Mouse (Mus musculus) spleen, postnatal 36 days (tissue): ENCODE results near the gene Zfp775.

Experiments used
- DNase-seq, 2 experiments: peaks; one replicate each; pipeline ENCODE4 v3.0.0; 2022; ENCODE audit warnings: low spot score in 2 of 2, mixed read lengths in 1 of 2

The Zfp775 gene

DNA sequence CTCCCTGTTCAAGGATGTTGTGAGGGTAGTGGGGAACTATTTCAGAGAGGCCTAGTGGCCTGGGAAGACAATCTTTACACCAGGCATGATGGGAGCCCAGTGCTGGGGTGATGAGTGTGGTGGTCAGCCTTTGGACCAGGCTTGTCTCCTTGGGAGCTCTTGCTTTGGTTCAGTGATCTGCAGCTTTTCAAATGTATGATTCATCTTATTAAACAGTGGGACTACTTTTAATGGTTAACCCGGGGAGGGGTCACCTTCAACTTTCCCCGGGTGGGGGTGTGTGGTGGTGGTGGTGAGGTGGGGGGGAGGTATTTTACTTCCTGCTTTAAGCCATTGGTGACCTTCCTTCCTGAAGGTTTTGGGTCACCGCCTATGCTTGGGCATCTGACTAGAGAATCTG is 26.5 kb downstream of the Zfp775 start:
- no peak for DNase-seq

DNA sequence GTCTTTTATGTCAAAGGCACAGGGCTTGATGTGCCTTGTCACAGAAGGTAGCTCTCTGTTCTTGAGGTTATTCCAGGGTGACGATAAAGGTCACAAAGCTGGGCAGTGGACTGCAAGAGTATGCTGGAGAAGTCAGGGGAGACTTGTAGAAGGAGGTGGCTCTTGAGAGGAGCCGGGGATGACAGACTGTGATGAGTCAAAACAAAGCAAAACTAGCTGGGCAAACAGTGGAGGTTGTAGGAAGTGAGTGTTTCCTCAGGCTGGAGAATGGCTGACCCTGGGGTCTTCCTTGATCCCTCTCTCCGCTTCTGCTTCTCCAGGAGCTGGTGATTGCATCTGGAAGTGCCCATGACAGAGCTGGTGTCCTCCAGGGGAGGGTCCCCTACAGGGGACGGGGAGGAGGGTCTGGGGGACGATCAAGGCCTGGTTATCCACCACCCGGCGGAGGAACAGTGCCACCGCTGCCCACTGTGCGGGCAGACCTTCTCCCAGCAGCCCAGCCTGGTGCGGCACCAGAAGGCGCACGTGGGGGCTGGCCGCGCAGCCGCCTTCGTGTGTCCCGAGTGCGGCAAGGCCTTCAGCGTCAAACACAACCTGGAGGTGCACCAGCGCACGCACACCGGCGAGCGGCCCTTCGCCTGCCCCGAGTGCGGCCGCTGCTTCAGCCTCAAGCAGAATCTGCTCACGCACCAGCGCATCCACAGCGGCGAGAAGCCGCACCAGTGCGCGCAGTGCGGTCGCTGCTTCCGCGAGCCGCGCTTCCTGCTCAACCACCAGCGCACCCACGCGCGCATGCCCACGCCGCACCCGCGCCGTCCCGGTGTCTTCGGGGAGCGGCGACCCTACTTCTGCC is 27.2 kb downstream of the Zfp775 start:
- DNase-seq = peak; percentile 25 to 26

DNA sequence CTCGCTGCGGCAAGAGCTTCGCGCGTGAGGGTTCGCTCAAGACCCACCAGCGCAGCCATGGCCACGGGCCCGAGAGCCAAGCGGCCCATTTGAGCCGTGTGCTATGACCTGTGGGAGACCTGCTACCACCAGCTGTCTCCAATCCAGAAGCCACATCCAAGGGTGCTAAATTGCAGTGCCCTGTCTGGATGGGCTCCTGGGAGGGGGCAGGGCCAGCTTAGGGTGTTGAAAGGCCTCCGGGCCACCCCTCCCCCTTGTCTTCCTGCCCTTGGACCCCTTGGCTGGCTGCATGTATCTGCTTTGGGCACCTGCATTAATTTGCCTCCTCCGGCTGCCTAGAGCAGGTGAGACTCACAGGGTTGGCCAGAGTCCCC is 27.8 kb downstream of the Zfp775 start:
- DNase-seq = no peak

DNA sequence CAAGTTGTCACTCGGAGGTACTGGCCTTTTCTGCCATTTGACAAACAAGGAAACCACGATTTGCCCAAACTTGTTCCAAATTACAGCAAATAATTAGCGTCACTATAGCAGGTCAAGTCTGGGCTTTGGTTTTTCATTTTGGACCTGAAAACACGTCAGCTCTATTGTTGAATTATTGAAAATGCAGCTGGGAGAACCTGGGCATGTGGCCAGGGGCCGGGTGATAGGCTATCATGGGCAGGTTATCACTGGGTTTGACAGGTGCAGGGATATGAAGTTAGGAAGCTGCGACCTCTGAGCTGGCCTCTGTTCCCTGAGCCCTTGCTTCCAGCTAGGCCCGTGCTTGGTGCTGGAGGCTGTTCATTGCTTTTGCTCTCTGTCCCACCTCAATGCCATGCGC is 29.0 kb downstream of the Zfp775 start:
- no peak for DNase-seq

DNA sequence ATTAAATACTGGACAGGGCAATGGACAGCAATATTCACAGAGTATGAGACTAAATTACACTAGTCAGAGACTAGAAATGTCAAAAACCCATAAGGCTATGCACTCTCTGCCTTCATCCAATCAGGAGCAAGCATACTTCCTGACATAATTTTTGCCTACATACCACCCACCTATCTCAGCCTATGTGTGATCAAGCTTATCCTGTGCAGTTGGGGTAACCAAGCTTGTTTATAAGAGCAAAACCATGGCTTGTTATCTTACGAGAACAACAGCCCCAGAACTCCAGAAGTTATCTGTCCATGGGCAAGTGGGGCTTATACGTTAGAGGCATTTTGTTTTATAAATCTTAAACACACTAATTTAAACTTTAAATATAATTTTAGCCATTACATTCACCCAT is 33.2 kb downstream of the Zfp775 start:
- DNase-seq = no peak

DNA sequence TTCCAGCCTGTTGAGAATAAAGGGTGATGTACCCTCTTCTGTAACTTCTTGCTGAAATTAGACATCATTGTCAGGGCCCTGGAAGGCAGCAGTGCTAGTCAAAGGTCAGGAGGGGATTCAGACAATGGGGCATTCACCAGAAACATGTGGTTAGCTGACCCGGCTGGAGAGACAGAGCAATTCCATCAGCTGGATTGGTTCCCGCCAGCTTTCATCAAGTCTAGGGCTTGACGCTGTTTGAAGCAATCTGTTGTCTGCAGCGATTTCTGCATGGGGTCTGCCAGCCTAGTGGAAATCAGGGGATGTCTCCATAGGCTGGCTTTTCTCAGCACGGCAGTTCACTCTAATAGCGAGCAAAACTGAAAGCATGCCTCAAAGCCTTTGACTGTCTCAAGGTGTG is 34.7 kb downstream of the Zfp775 start:
- DNase-seq = no peak

DNA sequence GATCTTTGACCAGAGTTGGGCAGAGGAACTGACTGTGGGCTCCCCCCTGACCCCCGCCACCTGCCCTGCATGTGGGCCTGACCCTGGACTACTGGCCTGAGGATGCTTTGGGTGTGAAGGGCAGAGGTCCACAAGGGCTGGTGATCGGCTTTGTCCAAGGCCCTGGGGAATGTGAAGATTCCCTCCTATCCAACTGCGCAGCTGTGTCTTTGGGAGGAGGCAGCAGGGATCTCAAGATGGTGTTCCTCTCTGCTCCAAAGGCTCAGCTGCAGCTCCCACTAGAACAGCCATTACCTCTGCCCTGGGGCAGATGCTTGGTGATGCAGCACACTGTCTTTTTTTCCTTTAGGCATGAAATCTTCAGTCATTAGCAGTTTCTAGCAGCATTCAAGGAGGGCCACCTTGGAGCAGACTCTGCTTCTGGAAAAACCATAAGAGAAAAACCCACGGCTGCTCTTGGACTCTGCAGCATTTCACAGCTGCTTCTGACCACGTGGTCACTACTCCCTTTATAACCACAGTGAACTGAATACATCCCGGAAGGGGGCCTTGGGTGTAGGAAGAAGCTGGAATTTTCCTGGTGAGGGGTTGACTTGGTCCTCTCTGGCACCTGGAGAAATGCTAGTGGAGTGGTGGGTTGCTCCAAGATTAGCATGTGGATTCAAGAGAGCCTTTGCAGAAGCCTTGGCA is 36.1 kb downstream of the Zfp775 start:
- no peak for DNase-seq

DNA sequence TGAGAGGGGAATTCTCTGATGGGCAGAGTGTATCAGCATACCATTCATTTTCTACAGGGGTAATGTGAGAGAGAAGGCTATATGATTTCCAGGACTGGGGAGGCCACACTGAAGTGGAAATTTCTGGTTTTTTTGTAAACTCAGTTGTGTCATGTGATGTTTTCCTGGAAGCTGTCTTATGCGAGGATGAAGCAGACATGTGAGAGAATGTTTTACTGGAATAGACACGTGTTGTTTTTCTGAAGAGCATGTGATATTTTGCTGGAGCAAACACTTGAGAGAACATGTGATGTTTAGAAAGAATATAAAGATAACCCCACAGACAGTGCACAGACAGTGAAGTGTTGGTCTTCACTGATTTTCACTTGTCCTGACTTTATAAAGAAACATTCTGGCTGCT is 36.7 kb downstream of the Zfp775 start:
- DNase-seq = no peak

DNA sequence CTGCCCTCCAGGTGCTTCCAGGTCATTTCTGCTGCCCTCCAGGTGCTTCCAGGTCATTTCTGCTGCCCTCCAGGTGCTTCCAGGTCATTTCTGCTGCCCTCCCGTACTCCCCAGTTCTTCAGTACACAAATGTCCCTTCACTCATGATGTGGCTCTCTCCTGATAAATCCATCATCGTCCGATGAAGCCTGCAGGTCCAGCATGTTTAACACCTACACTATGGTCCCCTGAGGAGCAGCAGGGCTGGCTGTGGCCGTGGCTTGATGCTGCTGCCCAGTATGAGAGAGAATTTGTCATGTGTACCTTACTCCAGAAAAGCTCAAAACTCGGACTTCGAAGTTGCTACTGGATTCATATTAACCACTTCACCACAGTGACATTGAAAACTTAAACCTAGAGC is 39.5 kb downstream of the Zfp775 start:
- DNase-seq = no peak

DNA sequence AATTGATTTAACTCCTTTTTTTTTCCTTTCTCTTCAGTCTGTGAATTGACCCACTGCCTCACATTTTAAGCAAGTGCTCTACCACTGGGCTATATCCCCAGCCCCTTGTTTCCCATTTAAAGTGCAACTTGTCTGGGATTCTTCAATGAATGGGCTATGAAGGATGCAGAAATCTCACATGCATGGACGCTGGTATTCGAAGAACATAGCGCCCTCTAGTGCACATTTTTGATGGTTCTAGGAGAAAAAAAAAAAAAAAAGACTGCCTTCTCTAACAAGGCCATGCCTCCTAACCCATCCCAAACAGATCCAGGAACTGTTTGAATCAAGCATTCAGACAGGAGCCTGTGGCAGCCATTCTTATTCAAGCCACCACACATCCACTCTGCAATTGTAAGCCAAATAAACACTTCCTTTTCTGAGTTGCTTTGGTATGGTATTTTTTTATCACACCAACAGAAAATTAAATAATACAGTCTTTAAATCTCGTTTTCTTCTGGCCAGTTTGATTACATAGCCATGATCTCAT is 41.0 kb downstream of the Zfp775 start:
- no peak for DNase-seq

DNA sequence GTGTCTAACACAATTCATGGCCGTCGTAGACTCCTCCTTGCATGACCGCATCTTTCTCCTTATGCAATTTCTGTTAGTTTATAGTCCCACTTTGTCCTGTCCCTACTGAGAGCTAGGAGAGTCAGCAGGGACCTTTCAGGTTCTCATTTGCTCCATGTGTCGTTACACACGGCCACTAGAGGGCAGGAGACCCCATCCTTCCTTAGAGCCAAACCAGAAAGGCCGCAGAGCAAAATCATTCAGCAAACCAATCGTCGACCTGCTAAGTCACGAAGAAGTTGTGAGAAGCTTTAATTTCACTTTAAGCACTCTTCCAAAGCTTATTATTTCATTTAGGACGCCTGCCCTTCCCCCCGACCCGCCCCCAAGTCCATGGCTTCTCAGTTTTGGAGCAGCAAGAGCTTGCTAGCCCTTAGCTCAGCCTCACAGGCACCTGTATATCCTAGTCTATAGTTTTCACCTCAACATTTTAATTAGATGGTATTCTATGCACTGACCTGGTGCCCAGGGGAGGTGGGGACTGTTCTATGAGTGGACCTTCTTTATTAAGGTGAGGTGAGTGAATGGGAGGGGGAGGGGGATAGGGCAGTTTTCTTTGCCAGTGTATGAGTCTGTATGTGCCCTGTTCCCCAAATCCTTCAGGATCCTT is 43.9 kb downstream of the Zfp775 start:
- DNase-seq = peak; percentile 73 to 77

DNA sequence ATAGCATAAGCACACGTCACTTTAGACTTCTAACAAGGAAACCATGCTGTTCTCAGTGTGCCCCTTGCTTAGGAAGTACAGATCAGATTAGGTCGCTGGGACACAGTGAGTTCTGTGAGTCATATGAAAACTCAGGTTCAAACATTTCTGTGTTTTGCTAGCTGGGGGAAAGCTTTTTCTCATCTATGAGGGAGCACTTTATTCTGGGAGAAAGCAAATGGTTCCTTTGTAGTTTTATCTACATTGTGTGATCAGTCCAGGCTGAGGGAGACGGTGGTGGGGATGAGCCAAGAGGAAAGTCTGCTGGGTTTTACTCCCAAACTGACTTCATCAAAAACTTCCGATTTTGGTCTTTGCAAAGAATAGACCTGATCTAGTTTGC is 44.4 kb downstream of the Zfp775 start:
- DNase-seq = no peak

DNA sequence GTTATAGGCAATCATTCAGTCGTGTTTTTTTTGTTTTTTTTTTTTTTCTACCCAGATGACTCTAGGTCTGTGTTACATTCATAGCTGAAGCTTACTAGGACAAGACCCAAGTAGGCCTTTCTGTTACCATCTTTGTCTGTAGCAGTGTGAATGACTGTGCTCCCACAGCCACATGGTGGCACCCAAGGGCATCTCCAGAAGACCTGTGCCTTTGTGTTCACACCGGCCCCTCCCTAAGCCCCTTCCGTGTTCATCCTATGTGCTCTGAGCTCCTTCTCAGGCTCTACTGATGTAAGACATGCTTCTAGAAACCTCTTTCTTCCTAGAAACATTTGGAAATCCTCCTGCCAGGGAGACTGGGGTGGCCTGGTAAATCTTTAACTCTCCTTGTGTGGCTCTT is 45.1 kb downstream of the Zfp775 start, which contains the start of gene Gimap8:
Gene Gimap8, plus strand, starts transcription at position 240 of the 400 bp plus-strand sequence.
- peak; percentile 90 to 93 for DNase-seq

DNA sequence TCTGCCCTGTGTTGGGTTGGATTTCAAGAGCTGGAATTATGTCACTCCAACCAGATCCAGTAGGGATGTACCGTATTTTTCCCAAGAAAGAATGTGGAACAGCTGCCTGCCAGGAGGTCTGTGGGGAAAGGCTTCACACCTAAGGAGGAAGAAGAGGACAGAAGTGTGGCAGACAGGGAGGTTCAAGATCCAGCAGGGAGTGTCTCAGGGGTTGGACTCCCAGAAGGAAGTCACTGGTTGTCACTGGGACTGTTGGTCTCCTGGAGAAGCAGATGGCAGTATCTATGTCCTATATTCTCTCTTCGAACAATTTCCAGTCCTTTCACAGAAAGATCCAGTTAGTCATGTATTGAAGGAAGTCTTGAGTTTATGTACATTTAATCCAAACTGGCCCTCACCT is 45.7 kb downstream of the Zfp775 start:
- DNase-seq = no peak

DNA sequence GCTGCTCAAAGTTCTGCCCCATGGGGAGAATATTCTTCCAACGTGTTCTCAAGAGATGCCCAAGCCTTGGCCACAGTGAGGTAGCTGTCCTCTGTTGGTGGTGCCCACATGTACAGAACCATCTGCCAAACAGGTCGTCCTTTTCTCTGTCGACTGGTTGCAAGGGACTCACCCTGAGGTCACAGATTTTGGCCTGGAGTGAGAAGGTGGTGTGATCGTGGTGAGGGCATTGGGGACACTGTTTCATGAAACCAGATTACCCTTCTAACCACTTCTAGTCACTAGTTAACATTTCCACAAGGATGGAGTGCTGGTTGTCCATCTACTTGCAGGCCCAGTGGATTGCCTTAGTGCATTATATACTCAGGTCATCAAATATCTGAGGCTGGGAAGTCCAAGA is 46.9 kb downstream of the Zfp775 start:
- no peak for DNase-seq

DNA sequence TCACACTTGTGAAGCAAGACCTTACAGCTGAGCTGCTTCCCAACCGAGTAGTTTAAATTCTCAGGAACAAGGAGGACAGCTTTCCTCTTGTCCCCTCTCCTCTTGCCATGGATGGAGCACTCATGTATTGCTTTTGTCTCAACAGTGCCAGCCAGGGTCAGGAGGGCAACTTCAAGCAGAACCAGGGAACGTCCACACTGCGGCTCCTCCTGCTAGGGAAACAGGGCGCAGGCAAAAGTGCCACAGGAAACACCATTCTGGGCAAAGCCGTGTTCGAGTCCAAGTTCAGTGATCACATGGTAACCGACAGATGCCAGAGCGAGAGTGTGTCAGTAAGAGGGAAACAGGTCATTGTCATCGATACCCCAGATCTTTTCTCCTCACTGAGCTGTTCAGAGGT is 48.2 kb downstream of the Zfp775 start:
- no peak for DNase-seq

DNA sequence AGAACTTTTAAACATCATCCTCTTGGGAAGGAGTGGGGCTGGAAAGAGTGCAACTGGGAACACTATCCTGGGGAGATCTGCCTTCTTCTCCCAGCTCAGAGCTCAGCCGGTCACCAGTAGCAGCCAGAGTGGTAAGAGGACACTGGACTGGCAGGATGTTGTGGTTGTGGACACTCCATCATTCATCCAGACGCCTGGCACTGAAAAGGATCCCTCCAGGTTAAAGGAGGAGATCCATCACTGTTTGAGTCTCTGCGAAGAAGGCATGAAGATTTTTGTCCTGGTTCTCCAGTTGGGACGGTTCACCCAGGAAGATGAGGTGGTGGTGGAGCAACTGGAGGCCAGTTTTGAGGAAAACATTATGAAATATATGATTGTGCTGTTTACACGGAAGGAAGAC is 56.9 kb downstream of the Zfp775 start:
- DNase-seq = no peak

DNA sequence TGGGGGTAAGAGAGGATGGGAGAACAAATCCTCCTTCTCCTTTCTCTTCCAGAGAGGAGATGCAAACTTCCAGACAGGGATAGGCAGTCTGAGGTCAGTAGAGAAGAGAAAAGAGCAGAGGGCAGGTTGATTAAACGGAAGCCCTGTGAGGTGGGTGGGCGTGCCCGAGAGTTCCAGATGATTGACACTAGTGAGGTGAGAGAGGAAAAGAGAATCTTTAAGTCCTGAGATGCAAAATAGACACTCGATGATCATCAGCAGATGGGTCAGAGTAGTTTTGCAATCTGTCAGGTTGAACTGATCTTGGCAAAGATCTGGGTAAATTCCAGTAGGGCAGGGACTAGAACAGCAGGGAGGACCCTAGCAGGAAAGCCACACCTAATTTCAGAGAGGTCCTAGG is 62.9 kb downstream of the Zfp775 start:
- peak; percentile 54 to 65 for DNase-seq

DNA sequence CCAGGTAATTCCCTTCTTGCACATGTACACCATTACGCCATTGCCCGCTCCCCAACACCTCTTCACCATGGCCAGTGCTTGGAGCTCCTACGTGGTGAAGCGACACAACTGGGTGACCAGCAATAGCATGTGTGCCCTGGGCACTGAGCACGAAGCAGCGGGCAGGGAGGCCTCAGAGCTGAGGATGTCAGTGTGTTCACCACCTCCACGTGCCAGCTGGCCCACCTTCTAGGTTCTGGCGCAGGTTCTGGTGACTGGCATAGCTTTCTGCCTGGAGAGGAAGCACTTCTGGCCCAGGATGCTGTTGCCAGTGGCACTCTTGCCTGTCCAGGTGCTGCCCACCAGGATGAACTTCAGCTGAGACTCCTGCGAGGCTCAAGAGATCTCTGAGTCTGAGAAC is 63.6 kb downstream of the Zfp775 start:
- no peak for DNase-seq

DNA sequence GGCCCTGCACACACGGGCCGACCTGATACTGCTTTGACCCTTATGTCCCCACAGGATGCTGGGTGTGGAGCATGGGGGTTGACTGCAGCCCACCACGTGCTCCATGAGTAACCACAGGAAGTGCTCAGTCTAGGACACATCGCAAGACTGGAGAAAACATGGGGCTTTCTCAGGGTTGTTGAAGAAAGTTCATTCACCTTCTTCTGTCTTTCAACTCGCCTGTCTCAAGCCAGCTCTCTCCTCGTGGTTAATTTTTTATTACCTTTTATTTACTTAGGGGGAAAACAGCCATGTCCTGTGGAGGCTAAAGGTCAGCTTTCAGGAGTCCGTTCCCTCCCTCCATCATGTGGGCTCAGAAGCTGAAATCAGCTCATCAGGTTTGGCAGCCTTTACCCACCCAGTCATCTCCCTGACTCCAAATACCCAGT is 64.3 kb downstream of the Zfp775 start:
- DNase-seq = no peak

DNA sequence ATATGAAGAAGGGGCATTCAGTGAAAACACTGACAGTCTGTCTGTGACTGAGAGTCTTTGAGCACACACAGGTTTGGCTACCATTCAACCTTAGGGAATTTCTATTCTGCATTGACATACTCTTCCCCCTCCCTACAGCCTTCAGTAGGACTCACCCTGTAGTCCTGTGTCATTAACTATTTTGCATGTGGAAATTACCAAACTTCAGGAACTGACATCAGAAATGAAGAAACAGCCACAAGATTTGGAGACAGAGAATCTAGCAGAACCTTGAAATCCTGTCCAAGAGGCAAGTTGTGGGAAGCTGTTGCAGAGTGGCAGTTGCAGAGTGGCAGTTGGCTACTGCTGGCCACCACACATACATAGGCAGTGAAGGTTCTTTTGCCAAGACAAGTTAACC is 66.2 kb downstream of the Zfp775 start:
- no peak for DNase-seq

DNA sequence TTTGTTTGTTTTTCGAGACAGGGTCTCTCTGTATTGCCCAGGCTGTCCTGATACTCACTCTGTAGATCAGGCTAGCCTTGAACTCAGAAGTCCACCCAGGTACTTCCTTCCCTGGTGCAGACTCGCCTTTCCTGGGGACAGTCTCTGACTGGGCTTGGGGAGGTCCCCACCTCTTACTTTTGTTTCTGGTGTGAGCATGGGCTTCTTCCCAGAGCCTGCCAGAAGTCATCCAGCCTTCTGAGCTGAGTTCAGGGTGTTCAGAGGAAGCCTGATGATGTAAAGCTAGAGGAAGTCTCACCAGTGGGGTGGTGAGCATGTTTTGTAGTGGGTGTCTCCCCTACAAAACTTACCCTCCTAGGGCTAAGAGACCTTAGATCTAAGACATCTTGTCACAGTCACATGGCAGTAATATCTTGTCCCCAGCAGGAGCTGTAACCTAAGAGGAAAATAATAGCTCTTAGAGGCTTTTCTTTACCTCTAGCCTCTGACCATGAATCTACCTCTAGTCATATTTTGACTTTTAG is 67.6 kb downstream of the Zfp775 start:
- no peak for DNase-seq
